Mouse (Mus musculus) heart, embryonic 14.5 days (tissue): ENCODE measurements around the gene Gm4175. TPM values are rescaled to one million over a fixed set of nuclear protein-coding genes. Genes with fewer than 3 reads are reported as not detected.
"Not testable (repeated sequence)": the region's sequence is repeated elsewhere in the genome, so short reads cannot be mapped to it uniquely, and the experiment has no call there.

Source experiments
- ATAC-seq: fragments of 200-750 bp; cut with Nextera tagmentation; 2 replicates; pipeline ENCODE4 v1.8.0; 2017; ENCODE audit warnings: low read depth, moderate TSS enrichment; ENCODE audit not compliant: insufficient number of reproducible peaks, insufficient read depth, low FRiP score
- H3K27ac ChIP-seq, 2 experiments: fragments of 200-500 bp in 1 of 2; fragments of 300-500 bp in 1 of 2; sonication (generic) in 1 of 2; replicated peaks in 1 of 2; 2 replicates each; pipeline ENCODE4 v1.5.1; 2012 to 2014; ENCODE audit warnings: low read depth in 2 of 2, low read length in 2 of 2, control low read depth in 1 of 2, mild to moderate bottlenecking in 1 of 2, mixed read lengths in 1 of 2; ENCODE audit not compliant: control insufficient read depth in 1 of 2, insufficient read depth in 1 of 2
- H3K27me3 ChIP-seq: fragments of 300-500 bp; sonication (generic); 2 replicates; pipeline ENCODE4 v1.6.1; 2014; ENCODE audit warnings: mild to moderate bottlenecking, low read length, control low read depth; ENCODE audit not compliant: control insufficient read depth, insufficient read depth
- H3K36me3 ChIP-seq: fragments of 300-500 bp; sonication (generic); 2 replicates; pipeline ENCODE4 v1.6.1; 2014; ENCODE audit warnings: mild to moderate bottlenecking, control low read depth, low read length, mixed read lengths; ENCODE audit not compliant: control insufficient read depth, insufficient read depth
- H3K4me1 ChIP-seq, 2 experiments: fragments of 200-500 bp in 1 of 2; fragments of 300-500 bp in 1 of 2; sonication (generic) in 1 of 2; 2 replicates each; pipeline ENCODE4 v1.6.1; 2012 to 2014; ENCODE audit warnings: low read length in 2 of 2, control low read depth in 1 of 2, mixed read lengths in 1 of 2; ENCODE audit not compliant: control insufficient read depth in 2 of 2, insufficient read depth in 2 of 2
- H3K4me2 ChIP-seq: fragments of 300-500 bp; sonication (generic); 2 replicates; pipeline ENCODE4 v1.6.1; 2014; ENCODE audit warnings: mild to moderate bottlenecking, low read length
- H3K4me3 ChIP-seq, 2 experiments: fragments of 200-500 bp in 1 of 2; fragments of 300-500 bp in 1 of 2; sonication (generic) in 1 of 2; 2 replicates each; pipeline ENCODE4 v1.5.1; 2012 to 2014; ENCODE audit warnings: low read length in 2 of 2, mild to moderate bottlenecking in 2 of 2, control low read depth in 1 of 2, low read depth in 1 of 2, moderate library complexity in 1 of 2; ENCODE audit not compliant: control insufficient read depth in 1 of 2, insufficient read depth in 1 of 2
- H3K9ac ChIP-seq: fragments of 300-500 bp; sonication (generic); 2 replicates; pipeline ENCODE4 v1.6.1; 2014; ENCODE audit warnings: mild to moderate bottlenecking, low read length
- H3K9me3 ChIP-seq: fragments of 300-500 bp; sonication (generic); 2 replicates; pipeline ENCODE4 v1.6.1; 2016; ENCODE audit warnings: low read length, control low read depth; ENCODE audit not compliant: control insufficient read depth
- WGBS: fragments of 180-500 bp; shearing (Covaris S2); extraction: QIAGEN DNeasy Blood & Tissue Kit; methylation state at CpG from one replicate; pipeline ENCODE4 v1.1.7; 2014; 5-methylcytosine and 5-hydroxymethylcytosine counted together
- polyA plus RNA-seq: library from polyadenylated mRNA; unstranded; fragments of >200 nt; fragmentation: Nextera tagmentation; extraction: Ambion mirVana; gene quantifications from 2 replicates; pipeline ENCODE4 v1.2.1, GENCODE M21; 2014

Gene Gm4175
- not detected in 2 replicates for polyA plus RNA-seq

DNA sequence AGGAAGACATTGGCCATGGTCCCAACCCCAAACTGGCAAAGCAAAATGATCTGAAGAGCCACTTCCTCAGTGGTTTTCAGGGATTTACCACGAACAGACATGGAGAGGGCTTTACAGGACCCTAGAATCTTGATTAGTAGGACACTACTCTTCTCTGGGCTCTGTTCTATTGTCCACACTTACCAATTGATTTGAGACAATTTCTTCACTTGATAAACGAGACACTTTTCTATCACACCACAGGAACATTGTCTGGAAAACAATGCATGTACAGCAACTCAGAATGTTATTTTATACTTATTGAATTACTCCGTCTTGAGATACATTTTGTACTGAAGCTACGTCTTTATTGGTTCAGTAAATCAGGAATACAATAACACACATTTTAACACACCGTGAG, at the start of gene Gm4175:
TSS of gene Gm4175 (minus strand) at position 101 of the 400 bp plus-strand sequence.
- not testable (repeated sequence) for H3K27ac ChIP-seq, H3K4me3 ChIP-seq, H3K9ac ChIP-seq, ATAC-seq, H3K4me2 ChIP-seq, H3K27me3 ChIP-seq, H3K36me3 ChIP-seq, H3K4me1 ChIP-seq, H3K9me3 ChIP-seq
- WGBS = no CpG with 5 or more reads among the region's 5 CpGs

DNA sequence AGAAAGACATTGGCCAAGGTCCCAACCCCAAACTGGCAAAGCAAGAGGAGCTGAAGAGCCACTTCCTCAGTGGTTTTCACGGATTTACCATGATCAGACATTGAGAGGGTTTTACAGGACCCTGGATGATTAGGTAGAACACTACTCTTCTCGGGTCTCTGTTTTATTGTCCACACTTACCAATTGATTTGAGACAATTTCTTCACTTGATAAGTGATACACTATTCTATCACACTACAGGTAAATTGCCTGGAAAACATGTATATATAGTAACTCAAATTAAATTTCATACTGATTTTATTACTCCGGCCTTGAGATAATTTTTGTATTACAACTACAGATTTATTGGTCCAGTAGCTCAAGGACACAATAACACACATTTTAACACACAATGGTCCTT, 35.4 kb upstream of the Gm4175 start, which contains the start of gene Gm4177:
TSS of gene Gm4177 (minus strand) at position 101 of the 400 bp plus-strand sequence.
- not testable (repeated sequence) for H3K27ac ChIP-seq, H3K36me3 ChIP-seq, H3K9ac ChIP-seq, H3K4me3 ChIP-seq, H3K4me2 ChIP-seq, H3K4me1 ChIP-seq, H3K9me3 ChIP-seq, ATAC-seq, H3K27me3 ChIP-seq
- WGBS = no CpG with 5 or more reads among the region's 3 CpGs

Other genes with a start within 250 kb of the Gm4175 start
- gene Vmn1r130, start 249.7 kb downstream of the Gm4175 start, polyA plus RNA-seq = not detected in 2 replicates
- not detected in 2 replicates for gene Vmn1r131, start 215.4 kb downstream of the Gm4175 start, polyA plus RNA-seq
- not detected in 2 replicates for gene Vmn1r132, start 147.4 kb downstream of the Gm4175 start, polyA plus RNA-seq
- gene Gm4177, start 35.3 kb upstream of the Gm4175 start, polyA plus RNA-seq = not detected in 2 replicates
- gene Vmn1r135, start 70.9 kb upstream of the Gm4175 start, polyA plus RNA-seq = not detected in 2 replicates
- gene Gm5725, start 82.8 kb upstream of the Gm4175 start, polyA plus RNA-seq = not detected in 2 replicates
- gene Gm5891, start 159.8 kb upstream of the Gm4175 start, polyA plus RNA-seq = not detected in 2 replicates
- gene Vmn1r137, start 233.1 kb upstream of the Gm4175 start, polyA plus RNA-seq = not detected in 2 replicates